Comparison of ENCODE assay signal across 14 mouse cellular contexts in the genomic region with DNA sequence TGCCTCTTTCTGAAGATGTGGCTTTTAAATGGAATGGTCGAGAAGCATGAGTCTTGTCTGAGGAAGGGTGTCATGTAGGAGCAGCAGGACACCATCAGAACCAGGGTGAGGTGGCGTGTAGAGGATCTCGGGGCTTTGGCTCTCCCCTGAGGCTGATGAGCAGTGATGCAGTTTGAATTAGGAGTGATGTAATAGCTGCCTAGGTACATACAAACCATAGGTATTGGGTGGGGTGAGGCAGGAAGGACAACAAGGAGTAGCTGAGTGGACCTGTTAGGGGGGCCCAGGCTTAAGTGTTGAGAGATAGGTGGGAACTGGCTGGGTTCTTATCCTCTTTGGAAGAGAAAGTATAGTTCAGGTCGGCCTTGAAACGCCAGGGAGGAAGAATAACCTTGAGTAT. TPM values are rescaled to one million over a fixed set of nuclear protein-coding genes. Genes with fewer than 3 reads are reported as not detected.
DNase-seq lines count a peak whose midpoint lies in the region; ATAC-seq and TF ChIP-seq lines count a peak whose summit lies in the region.
"Had no signal": no experiment of that assay in that cellular context is flagged by ENCODE, and none has a peak within 500 bp of the region (broad histone marks: within the 10 kb centered on the region; RNA-seq: fewer than 3 reads in every experiment).

No protein-coding gene starts in this region.

- peak; percentile 40 for DNase-seq in CD4-positive, CD25-positive, alpha-beta regulatory T cell, adult 2 months (ENCODE audit: low read depth, low spot score)
- DNase-seq in heart, postnatal 10 days, result no peak
- no peak for DNase-seq in lung, embryonic 14.5 days
- no peak for DNase-seq in lung, postnatal 14 days
- DNase-seq in liver, postnatal 0 days, result no peak
- no peak for DNase-seq in left cerebral cortex, adult 8-10 months (ENCODE audit: low spot score in 2 of 2)
- DNase-seq: spleen, adult 18-20 months had no signal

- no peak for ATAC-seq in CD4-positive, CD25-positive, alpha-beta regulatory T cell, adult 4 months
- no peak for ATAC-seq in heart, embryonic 14.5 days (ENCODE audit: insufficient number of reproducible peaks, insufficient read depth, low FRiP score, low read depth)
- no peak for ATAC-seq in lung, embryonic 14.5 days (ENCODE audit: insufficient read depth)
- ATAC-seq in liver, postnatal 0 days, result no peak
- ATAC-seq: inflammation-experienced regulatory T-cells, adult 6 months had no signal

- 45% methylated on average over 5 of the region's 5 CpGs for WGBS in heart, embryonic 14.5 days
- WGBS in lung, embryonic 14.5 days, result 69% methylated on average over 5 of the region's 5 CpGs
- WGBS in liver, postnatal 0 days (ENCODE audit: insufficient replicate concordance), result 69% methylated on average over 5 of the region's 5 CpGs

- peak overlapping the region; percentile 86 to 94 for H3K27ac ChIP-seq in heart, embryonic 14.5 days (replicated peaks in 1 of 2; ENCODE audit: control insufficient read depth in 1 of 2, insufficient read depth in 1 of 2, low read depth in 2 of 2, low read length in 2 of 2)
- peak overlapping the region; percentile 80; the same call in 1 of the 2 replicates for H3K27ac ChIP-seq in lung, embryonic 14.5 days (ENCODE audit: low read depth)
- H3K27ac ChIP-seq in liver, postnatal 0 days (ENCODE audit: low read depth), result peak overlapping the region; percentile 79; the same call in 1 of the 2 replicates

- intact Hi-C loops in heart, postnatal 10 days (cut with DNase I), result no loop called here

- H3K9me3 ChIP-seq in heart, embryonic 14.5 days (ENCODE audit: control insufficient read depth, low read length), result no peaks in the 10 kb centered on the region
- no peaks in the 10 kb centered on the region for H3K9me3 ChIP-seq in lung, embryonic 14.5 days (ENCODE audit: low read depth, low read length)
- no peaks in the 10 kb centered on the region for H3K9me3 ChIP-seq in liver, postnatal 0 days (ENCODE audit: low read length)
- H3K9me3 ChIP-seq: embryonic facial prominence, embryonic 12.5 days; limb, embryonic 13.5 days had no signal

- H3K36me3 ChIP-seq in heart, embryonic 14.5 days (ENCODE audit: control insufficient read depth, insufficient read depth, low read length), result peaks cover 5% of the 10 kb centered on the region; the same call in 1 of the 2 replicates
- no peaks in the 10 kb centered on the region for H3K36me3 ChIP-seq in lung, embryonic 14.5 days (ENCODE audit: insufficient read depth)
- peaks cover 11% of the 10 kb centered on the region for H3K36me3 ChIP-seq in liver, postnatal 0 days (replicated peaks; ENCODE audit: insufficient read depth, low read length)
- H3K36me3 ChIP-seq: embryonic facial prominence, embryonic 12.5 days; limb, embryonic 13.5 days had no signal

- no peak overlapping the region; the same call in 1 of the 2 replicates for H3K9ac ChIP-seq in heart, embryonic 14.5 days (ENCODE audit: low read length)
- no peak overlapping the region for H3K9ac ChIP-seq in lung, embryonic 14.5 days
- no peak overlapping the region for H3K9ac ChIP-seq in liver, postnatal 0 days (replicated peaks)
- H3K9ac ChIP-seq: embryonic facial prominence, embryonic 12.5 days; limb, embryonic 13.5 days had no signal

- H3K4me2 ChIP-seq in heart, embryonic 14.5 days (ENCODE audit: low read length), result peak overlapping the region; percentile 31
- H3K4me2 ChIP-seq in lung, embryonic 14.5 days, result no peak overlapping the region
- H3K4me2 ChIP-seq in liver, postnatal 0 days (ENCODE audit: low read depth, low read length), result no peak overlapping the region
- H3K4me2 ChIP-seq: embryonic facial prominence, embryonic 12.5 days; limb, embryonic 13.5 days had no signal

- TF ChIP-seq EP300 in liver, postnatal 0 days (IDR thresholded peaks at IDR 0.05; ENCODE audit: low read depth), result no peak

- no peak overlapping the region for H3K4me3 ChIP-seq in heart, embryonic 14.5 days (ENCODE audit: control insufficient read depth in 1 of 2, insufficient read depth in 1 of 2, low read depth in 1 of 2, low read length in 2 of 2)
- H3K4me3 ChIP-seq in lung, embryonic 14.5 days (ENCODE audit: low read depth, low read length), result no peak overlapping the region
- H3K4me3 ChIP-seq in liver, postnatal 0 days (ENCODE audit: low read depth, low read length), result no peak overlapping the region
- H3K4me3 ChIP-seq: embryonic facial prominence, embryonic 12.5 days; limb, embryonic 13.5 days had no signal

- H3K4me1 ChIP-seq in heart, embryonic 14.5 days (ENCODE audit: control insufficient read depth in 2 of 2, insufficient read depth in 2 of 2, low read length in 2 of 2), result peaks cover 56 to 97% of the 10 kb centered on the region in 2 experiments
- H3K4me1 ChIP-seq in lung, embryonic 14.5 days (ENCODE audit: insufficient read depth), result peaks cover 25% of the 10 kb centered on the region
- H3K4me1 ChIP-seq in liver, postnatal 0 days (ENCODE audit: insufficient read depth), result peaks cover 54% of the 10 kb centered on the region

- no peak for TF ChIP-seq CTCF in lung, embryonic 14.5 days (IDR thresholded peaks at IDR 0.05; ENCODE audit: low read depth)
- TF ChIP-seq CTCF in liver, postnatal 0 days (IDR thresholded peaks at IDR 0.05; ENCODE audit: low read depth), result no peak

- H3K27me3 ChIP-seq in heart, embryonic 14.5 days (ENCODE audit: control insufficient read depth, insufficient read depth, low read length), result no peaks in the 10 kb centered on the region
- H3K27me3 ChIP-seq in lung, embryonic 14.5 days (ENCODE audit: insufficient read depth, low read length), result no peaks in the 10 kb centered on the region
- H3K27me3 ChIP-seq in liver, postnatal 0 days (ENCODE audit: insufficient read depth, low read length), result no peaks in the 10 kb centered on the region
- H3K27me3 ChIP-seq: embryonic facial prominence, embryonic 12.5 days; limb, embryonic 13.5 days had no signal

RNA-seq across cellular contexts. Expression of a gene that starts 27.4 kb away (rescaled TPM):
- under 1 TPM in 1 of 2 experiments, not detected in 1; 0.39 TPM for polyA plus RNA-seq in CD4-positive, CD25-positive, alpha-beta regulatory T cell, adult 4 months (2017; shearing (Covaris generic))
- polyA plus RNA-seq in heart, embryonic 14.5 days (2014; fragmentation: Nextera tagmentation; extraction: Ambion mirVana), result 0.31 and 0.98 TPM in 2 replicates
- 10 to 100 TPM; 36.4 to 38.2 TPM for total RNA-seq in heart, postnatal 10 days (2021)
- polyA plus RNA-seq in lung, embryonic 14.5 days (2014; fragmentation: Nextera tagmentation; extraction: Ambion mirVana), result 0.12 TPM in 1 of 2 replicates, not detected in the other
- 0.25 and 0.49 TPM in 2 replicates for polyA plus RNA-seq in liver, postnatal 0 days (2015; fragmentation: Nextera tagmentation; extraction: Ambion mirVana)
- under 1 TPM in 3 of 4 experiments, not detected in 1; 0.19 to 0.37 (median 0.34) TPM for total RNA-seq in left cerebral cortex, adult 8-10 months (2022)
- total RNA-seq: megakaryocyte, adult 5-6 weeks; MEL had no signal

RNA-seq across cellular contexts. Expression of a gene that starts 43.9 kb away (rescaled TPM):
- polyA plus RNA-seq in CD4-positive, CD25-positive, alpha-beta regulatory T cell, adult 4 months (2017; shearing (Covaris generic)), result 1 to 10 TPM; 1.6 to 1.8 TPM
- 33.4 and 37.3 TPM in 2 replicates for polyA plus RNA-seq in heart, embryonic 14.5 days (2014; fragmentation: Nextera tagmentation; extraction: Ambion mirVana)
- 10 to 100 TPM; 51.3 to 52.6 TPM for total RNA-seq in heart, postnatal 10 days (2021)
- polyA plus RNA-seq in lung, embryonic 14.5 days (2014; fragmentation: Nextera tagmentation; extraction: Ambion mirVana), result 26.3 and 26.5 TPM in 2 replicates
- 5.6 and 6.1 TPM in 2 replicates for polyA plus RNA-seq in liver, postnatal 0 days (2015; fragmentation: Nextera tagmentation; extraction: Ambion mirVana)
- 10 to 100 TPM; 25.3 to 27.7 (median 26.0) TPM for total RNA-seq in left cerebral cortex, adult 8-10 months (2022)
